Mouse (Mus musculus) erythroblast, embryonic 14.5 days (primary cell): ENCODE results near the gene H2-DMa.

Experiments used
- GATA1 ChIP-seq: IDR thresholded peaks from 2 replicates; pipeline ENCODE4 v1.6.1; 2012; ENCODE audit warnings: low read length, inconsistent platforms, mixed read lengths
- TAL1 ChIP-seq: IDR thresholded peaks from 3 replicates; pipeline ENCODE4 v1.6.1; 2012; ENCODE audit warnings: low read length, inconsistent platforms, mixed read lengths

DNA sequence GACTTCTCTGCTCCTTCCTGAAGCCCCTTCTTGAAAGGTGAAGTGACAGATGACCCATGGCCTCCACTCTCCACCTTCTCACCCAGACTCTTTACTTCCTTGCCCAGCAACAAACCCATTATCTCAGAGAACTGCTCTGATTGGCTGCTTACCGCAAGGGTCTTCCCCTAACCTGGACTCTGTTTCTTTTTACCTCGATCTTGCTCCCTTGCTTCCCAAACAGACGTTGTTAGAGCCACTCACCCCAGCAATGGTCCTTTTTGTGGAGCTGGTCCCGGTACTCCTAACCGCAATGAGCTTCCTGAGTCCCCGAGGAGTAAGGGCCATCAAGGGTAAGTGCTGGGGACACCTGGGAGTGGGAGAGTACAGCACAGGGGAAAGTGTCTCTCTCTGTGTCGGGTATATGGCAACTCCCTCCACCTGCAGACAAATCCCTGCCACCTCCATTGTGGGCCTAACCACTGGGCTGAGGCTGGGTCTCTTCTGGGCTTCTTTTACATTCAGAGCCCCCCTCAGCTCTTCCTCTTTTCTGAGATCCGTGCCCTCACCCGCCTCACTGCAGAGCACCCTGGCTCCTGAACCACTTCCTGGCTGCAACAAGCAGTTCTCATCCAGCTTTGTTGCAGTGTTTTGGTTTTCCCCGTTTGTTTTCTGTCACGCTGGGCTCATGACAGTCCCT lies 27.0 kb upstream of the H2-DMa start, which contains the start of gene H2-Oa:
- TF ChIP-seq GATA1 (no peak), TAL1 (no peak)
